Mouse (Mus musculus) heart, adult 2 months (tissue): Measurements from ENCODE around the gene Tecta. TPM values are rescaled to one million over a fixed set of nuclear protein-coding genes. Genes with fewer than 3 reads are reported as not detected.

ENCODE experiments used
- DNase-seq, 2 experiments: peaks; one replicate each; pipeline ENCODE4 v3.0.0; 2021
- H3K27ac ChIP-seq: fragments of 200-600 bp; 2 replicates; pipeline ENCODE4 v1.8.1; 2022
- H3K27me3 ChIP-seq: fragments of 200-500 bp; 2 replicates; pipeline ENCODE4 v1.6.1; 2012; ENCODE audit warnings: mild to moderate bottlenecking, low read length, inconsistent platforms, mixed read lengths; ENCODE audit not compliant: control insufficient read depth, insufficient read depth
- H3K36me3 ChIP-seq: fragments of 200-500 bp; 2 replicates; pipeline ENCODE4 v1.6.1; 2012; ENCODE audit warnings: low read length, inconsistent platforms; ENCODE audit not compliant: control insufficient read depth, insufficient read depth
- H3K4me1 ChIP-seq: fragments of 200-500 bp; 2 replicates; pipeline ENCODE4 v1.6.1; 2011; ENCODE audit warnings: low read length; ENCODE audit not compliant: control insufficient read depth, insufficient read depth
- H3K4me3 ChIP-seq: fragments of 200-600 bp; 2 replicates; pipeline ENCODE4 v1.8.1; 2022
- H3K79me2 ChIP-seq: fragments of 200-500 bp; replicated peaks from 2 replicates; pipeline ENCODE4 v1.6.1; 2012; ENCODE audit warnings: mild to moderate bottlenecking, inconsistent platforms, low read length, moderate library complexity, mixed read lengths; ENCODE audit not compliant: control insufficient read depth, insufficient read depth
- H3K9ac ChIP-seq: fragments of 200-500 bp; 2 replicates; pipeline ENCODE4 v1.6.1; 2012; ENCODE audit warnings: low read depth, mild to moderate bottlenecking, control low read depth, inconsistent platforms, low read length, mixed read lengths
- CTCF ChIP-seq: fragments of 200-600 bp; IDR thresholded peaks from 2 replicates; pipeline ENCODE4 v1.8.1; 2022; ENCODE audit warnings: antibody characterized with exemption, mild to moderate bottlenecking, moderate library complexity
- EP300 ChIP-seq: fragments of 200-500 bp; IDR thresholded peaks from 2 replicates; pipeline ENCODE4 v1.6.1; 2011; ENCODE audit warnings: low read depth, low read length, control low read depth; ENCODE audit not compliant: insufficient read depth
- POLR2A ChIP-seq: fragments of 200-500 bp; IDR thresholded peaks from 2 replicates; pipeline ENCODE4 v1.6.1; 2011; ENCODE audit warnings: mild to moderate bottlenecking, low read depth, low read length, control low read depth; ENCODE audit not compliant: insufficient read depth
- WGBS: fragments of 180-500 bp; shearing (Covaris S2); methylation state at CpG from one replicate; pipeline ENCODE4 v1.1.7; 2018; 5-methylcytosine and 5-hydroxymethylcytosine counted together
- intact Hi-C: fragments of 180-260 bp; cut with DNase I; formaldehyde crosslinking; loops from one replicate; pipeline ENCODE4 v1.15.1; 2025
- polyA plus RNA-seq: library from polyadenylated mRNA; depleted of rRNA; stranded (reverse); fragments of >200 nt; gene quantifications from 2 replicates; pipeline ENCODE4 v1.2.3, GENCODE M21; 2012
- total RNA-seq, 2 experiments: library from RNA; stranded (reverse); gene quantifications; 2 replicates each; pipeline ENCODE4 v1.2.3; 2021

Gene Tecta
- total and polyA plus RNA-seq, 3 experiments, result 0.02 to 0.05 (median 0.02) TPM

DNA sequence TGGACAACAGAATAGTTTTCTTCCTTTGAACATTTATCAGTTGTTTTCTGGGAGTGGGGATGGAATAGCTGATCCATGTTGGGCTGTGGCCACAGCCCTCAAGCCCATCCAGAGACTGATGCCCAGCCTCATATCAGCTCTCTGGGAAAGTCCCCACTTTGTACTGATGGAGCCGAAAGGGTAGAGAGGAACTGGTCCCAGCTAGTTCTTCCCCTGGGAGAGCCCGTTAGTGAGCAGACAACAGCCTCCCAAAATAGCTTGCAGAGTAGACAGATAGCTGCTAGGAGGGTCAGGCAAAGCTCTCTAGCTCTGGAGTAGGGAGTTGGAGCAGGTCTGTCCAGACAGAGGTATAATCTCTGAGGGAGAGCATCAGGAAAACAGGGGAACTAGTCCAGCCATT is 3.6 kb downstream of the Tecta start:
- WGBS, result 12% methylated on average over 2 of the region's 2 CpGs
- TF ChIP-seq POLR2A (no peak), CTCF (no peak), EP300 (no peak)
- no peak for DNase-seq

DNA sequence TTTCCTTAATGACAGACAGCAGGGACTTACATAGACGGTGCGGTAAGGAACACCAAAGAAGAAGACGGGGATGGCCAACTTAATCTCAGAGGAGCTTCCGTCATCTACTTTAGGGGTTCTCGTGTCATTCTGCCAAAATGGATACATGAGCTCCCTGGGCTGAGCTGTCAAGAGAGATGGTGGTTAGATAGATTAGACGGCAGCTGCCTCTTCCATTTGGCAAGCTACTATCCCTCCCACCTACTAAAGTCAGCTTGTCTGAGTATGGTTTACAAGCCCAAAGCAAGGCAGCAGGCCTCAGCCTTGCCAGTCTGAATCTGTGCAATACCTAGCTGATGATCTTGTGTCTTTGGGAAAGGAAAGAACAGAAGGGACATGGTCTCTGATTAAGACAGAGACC is 4.8 kb downstream of the Tecta start:
- Histone ChIP-seq H3K36me3 (no peaks in the 10 kb centered on the region), H3K4me1 (peaks cover 1% of the 10 kb centered on the region; the same call in 1 of the 2 replicates), H3K9ac (no peak overlapping the region), H3K27me3 (no peaks in the 10 kb centered on the region), H3K27ac (no peak overlapping the region), H3K4me3 (no peak overlapping the region), H3K79me2 (no peaks in the 10 kb centered on the region)
- intact Hi-C loops, result no loop called here
- no peak for DNase-seq
- WGBS, result 91% methylated on average over 6 of the region's 6 CpGs
- TF ChIP-seq POLR2A (no peak), CTCF (no peak), EP300 (no peak)

More for the DNA sequence above, 3.6 kb downstream of the Tecta start:
- Histone ChIP-seq H3K36me3 (no peaks in the 10 kb centered on the region), H3K27me3 (no peaks in the 10 kb centered on the region), H3K9ac (no peak overlapping the region), H3K27ac (no peak overlapping the region), H3K4me3 (no peak overlapping the region), H3K79me2 (no peaks in the 10 kb centered on the region), H3K4me1 (peaks cover 1% of the 10 kb centered on the region; the same call in 1 of the 2 replicates)
- intact Hi-C loops, result no loop called here

DNA sequence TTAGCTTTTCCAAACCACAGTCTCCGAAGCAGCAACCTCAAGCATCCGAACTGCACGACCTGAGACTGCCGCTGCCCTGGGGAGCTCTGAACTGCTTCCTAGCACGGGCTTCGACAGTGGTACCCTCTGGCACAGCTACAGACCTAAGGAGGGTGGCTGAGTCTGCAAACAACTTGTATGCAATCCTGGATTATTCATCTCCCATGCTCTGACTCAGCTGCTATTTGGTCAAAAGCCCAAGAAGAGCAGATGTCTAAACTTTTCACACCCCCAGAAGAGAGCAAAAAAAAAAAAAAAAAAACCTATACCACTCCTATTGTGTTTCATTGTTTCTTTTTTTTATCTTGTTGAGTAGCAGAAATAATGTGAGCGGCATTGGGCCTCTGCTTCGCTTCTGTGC is 5.4 kb downstream of the Tecta start:
- Histone ChIP-seq H3K36me3 (no peaks in the 10 kb centered on the region), H3K9ac (no peak overlapping the region), H3K4me1 (peaks cover 1% of the 10 kb centered on the region; the same call in 1 of the 2 replicates), H3K4me3 (no peak overlapping the region), H3K27ac (no peak overlapping the region), H3K79me2 (no peaks in the 10 kb centered on the region), H3K27me3 (no peaks in the 10 kb centered on the region)
- TF ChIP-seq EP300 (no peak), CTCF (no peak), POLR2A (no peak)
- no peak for DNase-seq
- intact Hi-C loops, result no loop called here
- WGBS, result 86% methylated on average over 8 of the region's 8 CpGs

DNA sequence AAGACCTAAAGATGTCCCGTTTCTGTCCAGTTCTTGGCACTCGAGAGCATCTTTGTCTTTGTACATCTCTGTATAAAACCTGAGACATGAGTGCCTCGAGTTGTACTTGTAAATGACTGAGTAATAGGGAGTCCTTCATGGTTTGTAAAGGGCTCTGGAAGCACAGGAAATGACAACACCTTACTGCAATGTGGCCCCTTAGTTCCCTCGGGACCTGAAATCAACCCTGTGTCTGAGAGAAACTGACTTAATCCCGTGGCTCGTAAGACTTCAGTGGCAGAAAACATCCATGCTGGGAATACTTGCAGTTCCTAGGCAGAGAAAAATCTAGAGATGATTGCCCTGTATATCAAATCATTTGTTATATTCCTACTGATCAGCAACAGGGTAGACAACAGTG is 6.8 kb downstream of the Tecta start:
- Histone ChIP-seq H3K27me3 (no peaks in the 10 kb centered on the region), H3K4me1 (peaks cover 1% of the 10 kb centered on the region; the same call in 1 of the 2 replicates), H3K4me3 (no peak overlapping the region), H3K79me2 (no peaks in the 10 kb centered on the region), H3K27ac (no peak overlapping the region), H3K36me3 (no peaks in the 10 kb centered on the region), H3K9ac (no peak overlapping the region)
- intact Hi-C loops, result no loop called here
- TF ChIP-seq EP300 (no peak), POLR2A (no peak), CTCF (no peak)
- peak in 1 of 2 experiments; percentile 17 for DNase-seq
- WGBS, result 23% methylated on average over 6 of the region's 6 CpGs

DNA sequence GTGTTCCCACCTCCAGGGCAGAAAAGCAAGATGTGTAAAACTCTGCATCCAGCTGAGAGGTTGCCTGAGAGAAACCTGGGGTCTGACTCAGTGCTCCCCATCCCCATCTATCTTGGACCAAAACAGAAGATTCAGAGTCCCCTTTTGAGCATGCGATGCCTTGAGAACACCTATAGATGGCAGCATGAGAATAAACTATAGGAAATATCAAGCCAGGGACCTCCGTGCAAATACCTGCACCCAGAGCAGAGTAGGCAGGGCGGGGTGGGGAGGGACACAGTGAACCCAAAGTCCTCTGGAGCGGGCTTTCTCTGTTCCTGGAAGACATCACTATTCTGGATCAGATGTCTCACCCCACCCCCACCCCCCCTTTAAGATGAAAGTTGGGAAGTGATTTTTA is 11.2 kb downstream of the Tecta start:
- Histone ChIP-seq H3K27me3 (no peaks in the 10 kb centered on the region), H3K36me3 (no peaks in the 10 kb centered on the region), H3K9ac (no peak overlapping the region), H3K4me3 (no peak overlapping the region), H3K4me1 (peaks cover 1% of the 10 kb centered on the region; the same call in 1 of the 2 replicates), H3K79me2 (no peaks in the 10 kb centered on the region), H3K27ac (no peak overlapping the region)
- DNase-seq, result no peak
- TF ChIP-seq CTCF (peak; percentile 66), EP300 (no peak), POLR2A (no peak)
- intact Hi-C loops, result loop anchor here (1.0 to 2.0 kb wide), 2 partner anchors 212 to 556 kb away; partner anchors contain the start of gene Grik4
- 53% methylated on average over 4 of the region's 4 CpGs for WGBS

DNA sequence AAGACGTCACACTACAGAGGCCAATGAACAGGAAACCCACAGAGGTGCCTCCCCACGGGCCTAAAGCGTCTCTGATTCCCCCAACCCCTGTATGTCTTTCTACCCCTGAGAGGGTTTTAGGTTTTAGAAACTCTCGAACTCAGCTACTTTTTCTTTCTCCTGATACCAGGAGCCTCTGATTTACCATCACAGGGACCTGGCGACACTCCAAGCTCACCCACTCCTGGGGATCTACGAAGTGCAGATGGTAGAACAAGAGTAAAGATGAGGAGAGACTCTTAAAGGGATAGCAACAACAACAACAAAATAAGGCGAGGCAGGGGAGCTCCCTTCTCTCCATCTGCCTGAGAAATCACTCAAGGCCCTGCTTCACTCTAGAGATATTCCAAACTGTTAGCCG is 12.7 kb downstream of the Tecta start:
- WGBS, result 55% methylated on average over 8 of the region's 8 CpGs
- no peak for DNase-seq
- H3K4me1 ChIP-seq, result no peaks in the 10 kb centered on the region
- H3K27me3 ChIP-seq, result no peaks in the 10 kb centered on the region
- H3K79me2 ChIP-seq, result no peaks in the 10 kb centered on the region
- H3K36me3 ChIP-seq, result no peaks in the 10 kb centered on the region
- H3K4me3 ChIP-seq, result no peak overlapping the region
- no peak overlapping the region for H3K27ac ChIP-seq
- no peak overlapping the region for H3K9ac ChIP-seq
- intact Hi-C loops, result loop anchor here (2.0 kb wide), 1 partner anchor 60 kb away; no protein-coding TSS in a partner anchor
- no peak for TF ChIP-seq EP300
- no peak for TF ChIP-seq CTCF
- no peak for TF ChIP-seq POLR2A
